Mouse (Mus musculus) lung, embryonic 14.5 days (tissue): ENCODE data around the gene Urod. TPM values are rescaled to one million over a fixed set of nuclear protein-coding genes. Genes with fewer than 3 reads are reported as not detected.

Experiments
- ATAC-seq: fragments of 200-750 bp; cut with Nextera tagmentation; 2 replicates; pipeline ENCODE4 v1.8.0; 2017; ENCODE audit warnings: mild to moderate bottlenecking, moderate TSS enrichment, moderate library complexity; ENCODE audit not compliant: insufficient read depth
- DNase-seq: peaks from one replicate; pipeline ENCODE4 v3.0.0-alpha.2; 2015
- H3K27ac ChIP-seq: fragments of 300-500 bp; sonication (generic); 2 replicates; pipeline ENCODE4 v1.5.1; 2014; ENCODE audit warnings: low read depth, mild to moderate bottlenecking, moderate library complexity
- H3K27me3 ChIP-seq: fragments of 300-500 bp; sonication (generic); 2 replicates; pipeline ENCODE4 v1.6.1; 2014; ENCODE audit warnings: low read length, control low read depth; ENCODE audit not compliant: insufficient read depth
- H3K36me3 ChIP-seq: fragments of 300-500 bp; sonication (generic); 2 replicates; pipeline ENCODE4 v1.6.1; 2014; ENCODE audit warnings: control low read depth; ENCODE audit not compliant: insufficient read depth
- H3K4me1 ChIP-seq: fragments of 300-500 bp; sonication (generic); 2 replicates; pipeline ENCODE4 v1.6.1; 2014; ENCODE audit warnings: antibody characterized with exemption, control low read depth; ENCODE audit not compliant: insufficient read depth
- H3K4me2 ChIP-seq: fragments of 300-500 bp; sonication (generic); 2 replicates; pipeline ENCODE4 v1.6.1; 2014; ENCODE audit warnings: mild to moderate bottlenecking
- H3K4me3 ChIP-seq: fragments of 300-500 bp; sonication (generic); 2 replicates; pipeline ENCODE4 v1.5.1; 2014; ENCODE audit warnings: low read depth, low read length
- H3K9ac ChIP-seq: fragments of 300-500 bp; sonication (generic); 2 replicates; pipeline ENCODE4 v1.6.1; 2014
- H3K9me3 ChIP-seq: fragments of 300-500 bp; sonication (generic); 2 replicates; pipeline ENCODE4 v1.6.1; 2016; ENCODE audit warnings: low read depth, low read length, control low read depth
- CTCF ChIP-seq: IDR thresholded peaks from 2 replicates; pipeline ENCODE4 v1.5.1; 2016; ENCODE audit warnings: antibody characterized with exemption, low read depth
- WGBS: fragments of 180-500 bp; shearing (Covaris S2); extraction: QIAGEN DNeasy Blood & Tissue Kit; methylation state at CpG from one replicate; pipeline ENCODE4 v1.1.7; 2014; 5-methylcytosine and 5-hydroxymethylcytosine counted together
- polyA plus RNA-seq: library from polyadenylated mRNA; unstranded; fragments of >200 nt; fragmentation: Nextera tagmentation; extraction: Ambion mirVana; gene quantifications from 2 replicates; pipeline ENCODE4 v1.2.1, GENCODE M21; 2014

Gene Urod
- polyA plus RNA-seq, 1 experiment from 2014 or later: 95.9 TPM

GRCm38 (mm10) chr4:117005611-117006400 is 11.6 kb upstream of the Urod start:
- TF ChIP-seq CTCF: no peak

GRCm38 (mm10) chr4:117004649-117005048 is 10.4 kb upstream of the Urod start:
- Histone ChIP-seq H3K36me3 (peaks cover 7% of the 10 kb centered on the region; the same call in 1 of the 2 replicates), H3K27me3 (no peaks in the 10 kb centered on the region), H3K4me1 (no peaks in the 10 kb centered on the region), H3K4me2 (no peak overlapping the region), H3K9me3 (no peaks in the 10 kb centered on the region), H3K4me3 (no peak overlapping the region), H3K9ac (no peak overlapping the region), H3K27ac (no peak overlapping the region)
- 76% methylated on average over 4 of the region's 4 CpGs for WGBS
- TF ChIP-seq CTCF: no peak
- no peak for DNase-seq
- no peak for ATAC-seq

More at GRCm38 (mm10) chr4:117005611-117006400, 11.6 kb upstream of the Urod start:
- Histone ChIP-seq H3K4me2 (no peak overlapping the region), H3K4me3 (no peak overlapping the region), H3K9me3 (no peaks in the 10 kb centered on the region), H3K27me3 (no peaks in the 10 kb centered on the region), H3K9ac (no peak overlapping the region), H3K36me3 (no peaks in the 10 kb centered on the region), H3K4me1 (no peaks in the 10 kb centered on the region), H3K27ac (no peak overlapping the region)
- DNase-seq (no peak), ATAC-seq (no peak; the same call in 1 of the 2 replicates)
- WGBS: 71% methylated on average over 7 of the region's 7 CpGs

GRCm38 (mm10) chr4:117002543-117003521 is 8.6 kb upstream of the Urod start:
- H3K4me1 ChIP-seq: no peaks in the 10 kb centered on the region
- H3K9ac ChIP-seq: no peak overlapping the region
- H3K4me2 ChIP-seq: no peak overlapping the region
- no peak overlapping the region for H3K27ac ChIP-seq
- TF ChIP-seq CTCF: peak; percentile 84
- H3K4me3 ChIP-seq: no peak overlapping the region
- DNase-seq (peak; percentile 91), ATAC-seq (peak; percentile 62)
- 52% methylated on average over 38 of the region's 38 CpGs for WGBS
- peaks cover 15% of the 10 kb centered on the region; the same call in 1 of the 2 replicates for H3K36me3 ChIP-seq
- H3K9me3 ChIP-seq: no peaks in the 10 kb centered on the region
- no peaks in the 10 kb centered on the region for H3K27me3 ChIP-seq

- Histone ChIP-seq H3K36me3 (peaks cover 15% of the 10 kb centered on the region; the same call in 1 of the 2 replicates), H3K9ac (no peak overlapping the region; the same call in 1 of the 2 replicates), H3K27me3 (no peaks in the 10 kb centered on the region), H3K4me3 (no peak overlapping the region), H3K9me3 (no peaks in the 10 kb centered on the region), H3K27ac (no peak overlapping the region), H3K4me2 (no peak overlapping the region), H3K4me1 (no peaks in the 10 kb centered on the region)
- TF ChIP-seq CTCF: no peak
- no peak for ATAC-seq
- DNase-seq: no peak
- 89% methylated on average over 16 of the region's 16 CpGs for WGBS
Measured at GRCm38 (mm10) chr4:117001957-117002356, 7.7 kb upstream of the Urod start.

- Histone ChIP-seq H3K9ac (no peak overlapping the region), H3K4me2 (no peak overlapping the region), H3K27ac (no peak overlapping the region), H3K4me3 (no peak overlapping the region), H3K36me3 (peaks cover 15% of the 10 kb centered on the region; the same call in 1 of the 2 replicates), H3K9me3 (no peaks in the 10 kb centered on the region), H3K27me3 (no peaks in the 10 kb centered on the region), H3K4me1 (no peaks in the 10 kb centered on the region)
- WGBS: 89% methylated on average over 17 of the region's 17 CpGs
- ATAC-seq (no peak), DNase-seq (no peak)
- TF ChIP-seq CTCF: no peak
Measured at GRCm38 (mm10) chr4:116999513-117000154, 5.4 kb upstream of the Urod start.

GRCm38 (mm10) chr4:116995798-116996135 is 1.6 kb upstream of the Urod start:
- DNase-seq: peak; percentile 52
- under 1% methylated on average over 16 of the region's 16 CpGs for WGBS
- Histone ChIP-seq H3K4me1 (no peaks in the 10 kb centered on the region), H3K4me3 (peak overlapping the region; percentile 86), H3K9me3 (no peaks in the 10 kb centered on the region), H3K27me3 (no peaks in the 10 kb centered on the region), H3K27ac (no peak overlapping the region), H3K36me3 (peaks cover 27% of the 10 kb centered on the region), H3K9ac (peak overlapping the region; percentile 72), H3K4me2 (peak overlapping the region; percentile 97)
- ATAC-seq: no peak
- peak; percentile 48 for TF ChIP-seq CTCF
